Mouse (Mus musculus) forebrain, embryonic 11.5 days (tissue): ENCODE measurements around the gene Zdhhc9. TPM values are rescaled to one million over a fixed set of nuclear protein-coding genes. Genes with fewer than 3 reads are reported as not detected.

Experiments used
- ATAC-seq: fragments of 200-750 bp; cut with Nextera tagmentation; replicated peaks from 2 replicates; pipeline ENCODE4 v1.8.0; 2017; ENCODE audit warnings: moderate TSS enrichment; ENCODE audit not compliant: low FRiP score
- DNase-seq: peaks from one replicate; pipeline ENCODE4 v3.0.0-alpha.2; 2017; ENCODE audit warnings: low spot score
- H3K27ac ChIP-seq: fragments of 300-500 bp; sonication (generic); 2 replicates; pipeline ENCODE4 v1.5.1; 2014; ENCODE audit warnings: low read depth, low read length
- H3K27me3 ChIP-seq: fragments of 300-500 bp; sonication (generic); 2 replicates; pipeline ENCODE4 v1.6.1; 2014; ENCODE audit warnings: mild to moderate bottlenecking, low read length, mixed read lengths; ENCODE audit not compliant: control insufficient read depth, insufficient read depth
- H3K36me3 ChIP-seq: fragments of 300-500 bp; sonication (generic); 2 replicates; pipeline ENCODE4 v1.6.1; 2014; ENCODE audit warnings: mild to moderate bottlenecking, low read length, moderate library complexity, mixed read lengths; ENCODE audit not compliant: control insufficient read depth, insufficient read depth
- H3K4me1 ChIP-seq: fragments of 300-500 bp; sonication (generic); replicated peaks from 2 replicates; pipeline ENCODE4 v1.6.1; 2014; ENCODE audit warnings: low read length, mixed read lengths; ENCODE audit not compliant: control insufficient read depth, insufficient read depth
- H3K4me2 ChIP-seq: fragments of 300-500 bp; sonication (generic); 2 replicates; pipeline ENCODE4 v1.6.1; 2014; ENCODE audit warnings: low read depth, mild to moderate bottlenecking, low read length, moderate library complexity, mixed read lengths; ENCODE audit not compliant: severe bottlenecking
- H3K4me3 ChIP-seq: fragments of 300-500 bp; sonication (generic); 2 replicates; pipeline ENCODE4 v1.5.1; 2014; ENCODE audit warnings: low read depth, low read length
- H3K9ac ChIP-seq: fragments of 300-500 bp; sonication (generic); 2 replicates; pipeline ENCODE4 v1.6.1; 2014; ENCODE audit warnings: low read length
- H3K9me3 ChIP-seq: fragments of 300-500 bp; sonication (generic); 2 replicates; pipeline ENCODE4 v1.6.1; 2016; ENCODE audit warnings: low read length, mixed read lengths; ENCODE audit not compliant: control insufficient read depth
- WGBS: fragments of 180-500 bp; shearing (Covaris S2); extraction: QIAGEN DNeasy Blood & Tissue Kit; methylation state at CpG from one replicate; pipeline ENCODE4 v1.1.7; 2014; 5-methylcytosine and 5-hydroxymethylcytosine counted together
- polyA plus RNA-seq: library from polyadenylated mRNA; unstranded; fragments of >200 nt; fragmentation: Nextera tagmentation; extraction: Ambion mirVana; gene quantifications from 2 replicates; pipeline ENCODE4 v1.2.1, GENCODE M21; 2014

Gene Zdhhc9
- polyA plus RNA-seq, 1 experiment from 2014 or later = 4.0 TPM

DNA sequence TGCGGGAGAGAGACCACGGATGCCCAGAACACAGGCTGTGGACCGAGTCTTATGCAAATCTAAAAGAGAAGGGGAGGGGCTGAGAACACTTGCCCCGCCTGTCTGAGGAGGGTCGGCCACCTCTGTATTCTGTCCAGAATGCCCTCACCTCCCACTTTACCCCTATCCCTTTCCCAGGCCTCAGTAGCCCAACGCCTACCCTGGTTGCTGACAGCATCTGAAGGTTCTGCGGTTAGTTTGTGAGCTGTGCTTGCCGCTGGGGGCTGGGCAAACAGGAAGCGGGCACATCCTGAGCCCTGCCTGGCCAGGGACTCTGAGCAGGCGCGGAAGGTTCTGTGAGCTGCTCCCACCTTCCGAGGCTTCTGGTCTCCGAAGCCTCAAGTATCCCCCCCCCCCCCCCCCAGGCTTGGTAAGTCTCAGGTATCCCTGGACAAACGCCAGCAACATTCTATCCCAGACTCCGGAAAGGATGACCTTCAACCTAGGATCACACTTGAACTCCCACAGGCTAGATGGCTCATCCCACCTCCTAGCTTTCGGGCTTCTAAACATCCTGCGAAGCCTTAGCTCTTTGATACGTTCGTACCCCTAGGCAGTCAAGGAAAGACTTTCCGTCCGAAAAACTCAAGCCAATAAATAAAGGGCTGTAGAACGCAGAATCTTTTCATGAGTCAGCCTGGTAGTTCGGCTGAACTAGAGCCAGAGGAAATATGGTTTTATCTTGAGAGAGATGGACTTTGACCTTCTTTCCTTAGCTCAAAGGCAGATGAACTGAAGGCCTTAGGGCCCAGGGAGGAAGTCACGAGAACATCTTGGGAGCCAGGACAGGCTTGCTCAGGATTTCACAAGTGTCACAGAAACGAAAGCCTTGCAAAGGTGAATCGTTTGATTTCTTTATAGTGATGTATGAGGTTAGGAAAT, 65.0 kb downstream of the Zdhhc9 start:
- no peak for ATAC-seq
- no peak overlapping the region for H3K4me3 ChIP-seq

DNA sequence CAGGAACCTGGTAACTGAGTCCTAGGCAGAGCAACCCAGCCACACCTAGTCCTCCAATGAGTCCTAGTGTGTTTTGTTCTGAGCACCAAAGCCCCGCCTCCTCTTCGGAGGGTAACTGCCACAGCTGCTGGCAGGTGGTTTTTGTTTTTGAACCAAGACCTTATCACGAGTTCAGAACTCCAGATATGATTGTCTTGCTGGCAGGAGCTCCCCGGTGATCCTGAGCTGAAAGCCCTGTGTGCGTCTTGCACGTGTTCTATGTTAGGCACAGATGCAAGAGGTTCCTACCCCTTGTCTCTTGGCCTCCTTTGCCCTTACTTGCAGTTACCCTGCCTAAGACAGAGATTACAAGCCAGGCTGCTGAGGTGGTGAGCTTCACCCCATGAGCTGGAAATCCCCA, 67.2 kb downstream of the Zdhhc9 start:
- ATAC-seq (no peak), DNase-seq (no peak)
- H3K27me3 ChIP-seq = no peaks in the 10 kb centered on the region
- no peak overlapping the region for H3K9ac ChIP-seq
- WGBS = 76% methylated on average over 6 of the region's 6 CpGs
- no peaks in the 10 kb centered on the region for H3K36me3 ChIP-seq
- H3K4me3 ChIP-seq = no peak overlapping the region
- H3K9me3 ChIP-seq = no peaks in the 10 kb centered on the region
- no peak overlapping the region for H3K27ac ChIP-seq
- H3K4me2 ChIP-seq = no peak overlapping the region
- no peaks in the 10 kb centered on the region; the same call in 1 of the 2 replicates for H3K4me1 ChIP-seq

More for the DNA sequence above, 65.0 kb downstream of the Zdhhc9 start:
- Histone ChIP-seq H3K4me1 (no peaks in the 10 kb centered on the region; the same call in 1 of the 2 replicates), H3K27ac (no peak overlapping the region), H3K27me3 (no peaks in the 10 kb centered on the region), H3K4me2 (peak overlapping the region; percentile 24; the same call in 1 of the 2 replicates), H3K9me3 (no peaks in the 10 kb centered on the region), H3K36me3 (no peaks in the 10 kb centered on the region), H3K9ac (no peak overlapping the region)
- 65% methylated on average over 23 of the region's 26 CpGs for WGBS
- DNase-seq = no peak

DNA sequence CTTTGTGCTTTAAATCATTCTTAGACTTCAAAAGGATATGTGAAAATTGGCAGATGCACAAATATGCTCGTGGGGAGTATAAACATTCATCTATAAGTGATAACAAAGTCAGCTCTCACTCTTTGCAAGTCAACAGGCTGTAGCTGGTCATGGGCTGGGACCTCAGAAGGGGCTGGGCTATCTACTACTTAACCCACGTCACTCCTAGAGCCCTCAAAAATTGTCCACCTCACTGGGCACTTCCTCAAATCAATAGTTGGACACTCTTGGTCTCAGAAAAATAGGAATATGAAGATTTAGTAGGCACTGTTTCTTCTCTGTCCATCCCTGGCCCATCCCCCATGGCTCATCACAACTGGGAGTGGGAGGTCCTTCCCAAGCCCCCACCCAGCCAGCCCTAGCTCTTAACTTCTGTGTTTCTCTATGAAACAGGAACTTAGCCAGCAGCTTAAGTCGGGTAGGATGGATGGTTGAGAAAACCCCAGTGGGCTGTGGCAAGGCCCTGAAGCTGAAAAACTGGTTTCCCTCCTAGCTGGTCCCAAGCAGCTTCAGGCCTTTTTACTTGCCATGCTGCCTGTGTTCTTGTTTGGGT, 68.3 kb downstream of the Zdhhc9 start:
- ATAC-seq (no peak), DNase-seq (no peak)
- 66% methylated on average over 3 of the region's 3 CpGs for WGBS

DNA sequence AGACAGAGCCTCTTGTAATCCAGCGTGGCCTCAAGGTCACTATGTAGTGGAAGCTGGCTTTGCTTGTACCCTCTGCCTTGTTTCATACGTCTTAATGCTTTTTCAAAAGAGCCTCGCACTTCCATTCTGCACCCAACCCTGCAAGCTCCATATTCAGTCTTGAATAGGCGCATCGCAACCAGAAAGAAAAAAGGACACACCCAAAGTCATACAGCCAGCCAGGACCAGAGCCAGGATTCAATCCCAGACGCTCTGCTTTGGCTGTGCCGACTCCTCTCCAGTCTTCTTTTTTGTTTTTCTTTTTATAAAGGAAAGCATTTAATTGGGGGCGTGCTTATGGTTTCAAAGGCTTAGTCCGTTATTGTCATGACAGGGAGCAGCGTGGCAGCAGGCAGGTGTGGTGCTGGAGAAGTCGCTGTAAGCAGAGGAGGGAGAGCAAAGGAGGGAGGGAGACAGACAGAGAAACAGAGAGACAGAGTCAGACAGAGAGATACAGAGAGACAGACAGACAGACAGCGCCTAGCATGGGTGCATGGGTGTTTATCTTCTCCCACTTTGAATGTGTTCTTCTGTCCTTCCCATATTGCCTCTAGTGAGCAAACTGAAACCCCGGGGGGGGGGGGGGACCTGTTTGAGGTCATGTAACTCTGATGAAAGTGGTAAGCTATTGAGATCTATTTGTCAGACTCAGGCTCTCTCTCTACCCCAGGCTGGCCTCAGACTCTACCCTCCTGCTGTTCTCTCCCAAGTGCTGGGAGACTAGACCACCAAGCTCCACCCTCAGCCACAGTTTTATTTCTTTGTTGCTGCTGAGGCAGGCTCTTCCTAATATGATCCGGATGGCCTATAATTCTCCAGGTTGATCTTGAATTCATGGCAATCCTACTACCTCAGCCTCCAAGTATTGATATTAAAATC, 69.1 kb downstream of the Zdhhc9 start:
- no peaks in the 10 kb centered on the region for H3K9me3 ChIP-seq
- no peaks in the 10 kb centered on the region for H3K27me3 ChIP-seq
- no peak overlapping the region for H3K4me3 ChIP-seq
- H3K27ac ChIP-seq = no peak overlapping the region; the same call in 1 of the 2 replicates
- H3K4me1 ChIP-seq = no peaks in the 10 kb centered on the region; the same call in 1 of the 2 replicates
- ATAC-seq (no peak), DNase-seq (no peak)
- no peaks in the 10 kb centered on the region for H3K36me3 ChIP-seq
- no peak overlapping the region for H3K9ac ChIP-seq
- no peak overlapping the region for H3K4me2 ChIP-seq
- 35% methylated on average over 14 of the region's 14 CpGs for WGBS

More for the DNA sequence above, 68.3 kb downstream of the Zdhhc9 start:
- Histone ChIP-seq H3K4me3 (no peak overlapping the region), H3K36me3 (no peaks in the 10 kb centered on the region), H3K27me3 (no peaks in the 10 kb centered on the region), H3K9me3 (no peaks in the 10 kb centered on the region), H3K9ac (no peak overlapping the region), H3K4me2 (no peak overlapping the region), H3K27ac (no peak overlapping the region), H3K4me1 (no peaks in the 10 kb centered on the region; the same call in 1 of the 2 replicates)

DNA sequence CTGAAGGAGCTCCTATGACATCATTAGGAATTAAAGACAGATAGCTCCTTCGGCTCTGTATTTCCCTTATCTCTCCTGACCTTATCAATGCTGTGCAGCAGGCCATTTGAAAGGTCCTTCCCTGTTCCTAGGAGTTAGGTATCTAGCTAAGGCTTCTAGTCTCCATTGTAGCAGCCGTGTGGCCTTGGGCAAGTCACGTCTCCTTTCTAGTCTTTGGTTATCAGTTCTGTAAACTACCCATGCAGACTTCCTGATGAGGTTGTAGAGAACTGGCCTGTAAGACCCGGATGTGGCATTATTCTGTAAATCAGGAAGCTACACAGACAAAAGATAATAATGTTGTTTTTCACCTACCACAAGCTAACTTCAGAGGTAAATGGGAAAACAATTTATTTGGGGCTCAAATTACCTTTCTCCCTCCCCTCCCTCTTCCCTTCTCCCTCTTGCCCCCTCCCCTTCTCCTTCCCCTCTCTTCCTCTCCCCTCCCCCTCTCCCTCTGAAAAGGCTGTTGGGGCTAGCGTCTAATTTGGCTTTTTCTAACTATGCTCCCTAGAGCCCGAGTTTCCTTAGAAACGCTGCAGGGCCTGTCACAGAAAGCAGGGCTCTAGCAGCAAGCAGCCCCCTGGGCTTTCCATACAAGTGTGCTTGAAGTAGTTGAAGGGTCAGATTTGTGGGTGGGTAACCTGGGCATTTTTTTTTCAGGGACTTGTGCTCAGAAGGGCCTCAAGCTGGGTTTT, 70.0 kb downstream of the Zdhhc9 start:
- Histone ChIP-seq H3K36me3 (no peaks in the 10 kb centered on the region), H3K9ac (no peak overlapping the region), H3K9me3 (no peaks in the 10 kb centered on the region), H3K4me3 (no peak overlapping the region), H3K27me3 (no peaks in the 10 kb centered on the region), H3K4me2 (no peak overlapping the region), H3K27ac (peak overlapping the region; percentile 18; the same call in 1 of the 2 replicates), H3K4me1 (no peaks in the 10 kb centered on the region; the same call in 1 of the 2 replicates)
- ATAC-seq (peak; percentile 56; the same call in 1 of the 2 replicates), DNase-seq (no peak)
- WGBS = 53% methylated on average over 7 of the region's 7 CpGs

DNA sequence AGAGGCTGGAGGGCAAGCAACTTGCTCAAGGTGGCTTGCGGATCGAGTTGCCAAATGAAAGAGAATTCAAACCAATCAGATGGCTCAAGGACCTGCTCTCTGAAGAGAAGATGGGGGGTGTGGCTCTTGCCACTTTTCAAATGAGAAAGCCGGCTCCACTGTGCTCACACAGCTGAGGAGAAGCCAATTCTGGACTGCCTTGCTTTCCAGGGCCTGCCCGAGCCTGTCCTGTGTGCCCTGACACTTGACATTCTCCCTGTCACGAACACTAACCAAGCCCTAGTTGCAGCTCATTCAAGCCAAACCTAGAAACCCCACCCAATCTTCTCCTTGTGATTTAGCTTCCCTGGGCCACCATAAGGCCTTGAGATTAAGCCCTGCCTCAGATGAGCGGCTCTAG, 70.7 kb downstream of the Zdhhc9 start:
- no peaks in the 10 kb centered on the region for H3K27me3 ChIP-seq
- H3K4me2 ChIP-seq = no peak overlapping the region

DNA sequence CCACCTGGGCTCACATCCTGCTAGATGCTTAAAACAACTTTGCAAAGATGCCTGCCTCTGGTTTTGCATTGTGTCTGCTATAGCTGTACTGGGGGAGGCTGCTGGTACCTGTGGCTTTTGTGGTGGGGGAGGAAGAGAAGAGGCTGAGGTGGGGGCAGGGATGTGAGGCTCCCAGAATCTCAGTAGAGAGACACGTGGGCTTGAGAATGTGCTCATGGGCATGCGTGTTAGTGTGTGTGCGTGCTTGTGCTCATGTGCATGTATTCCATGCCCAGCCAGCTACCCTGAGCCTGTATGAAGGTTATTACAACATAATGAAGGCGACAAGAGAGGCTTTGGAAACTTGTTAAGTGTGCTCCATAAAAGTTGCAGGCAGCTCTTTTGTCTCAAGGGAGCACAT, 71.7 kb downstream of the Zdhhc9 start:
- Histone ChIP-seq H3K27me3 (no peaks in the 10 kb centered on the region), H3K4me3 (no peak overlapping the region), H3K4me1 (no peaks in the 10 kb centered on the region; the same call in 1 of the 2 replicates), H3K4me2 (no peak overlapping the region), H3K9ac (no peak overlapping the region), H3K27ac (no peak overlapping the region), H3K36me3 (no peaks in the 10 kb centered on the region), H3K9me3 (no peaks in the 10 kb centered on the region)
- no peak for DNase-seq
- 87% methylated on average over 4 of the region's 4 CpGs for WGBS
- ATAC-seq = no peak

More for the DNA sequence above, 70.7 kb downstream of the Zdhhc9 start:
- DNase-seq = no peak
- H3K4me1 ChIP-seq = no peaks in the 10 kb centered on the region; the same call in 1 of the 2 replicates
- no peaks in the 10 kb centered on the region for H3K36me3 ChIP-seq
- no peak for ATAC-seq
- 64% methylated on average over 6 of the region's 6 CpGs for WGBS
- no peak overlapping the region for H3K9ac ChIP-seq
- no peaks in the 10 kb centered on the region for H3K9me3 ChIP-seq
- no peak overlapping the region for H3K27ac ChIP-seq
- no peak overlapping the region for H3K4me3 ChIP-seq
